Comparison of ENCODE assay signal across 18 mouse cellular contexts in the genomic region with DNA sequence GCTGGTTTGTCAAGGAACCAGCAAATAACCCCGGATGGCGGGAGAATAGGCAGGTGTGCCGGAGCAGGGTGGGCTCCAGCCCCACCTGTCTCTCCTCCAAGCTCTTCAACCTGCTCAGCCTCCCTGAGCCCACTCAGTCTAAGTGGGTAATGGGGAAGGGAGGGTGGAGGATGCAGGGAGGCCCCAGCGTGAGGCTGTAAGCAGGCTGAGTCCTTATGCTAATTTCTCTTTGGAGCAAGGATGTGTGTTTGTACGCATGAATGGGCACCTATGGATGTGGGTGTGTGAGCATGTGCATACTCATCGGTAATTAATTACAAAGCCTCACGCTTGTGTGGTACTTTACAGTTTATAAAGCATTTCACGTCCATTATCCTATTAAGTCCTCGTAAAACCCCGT.
DNase-seq lines count a peak whose midpoint lies in the region; ATAC-seq lines count a peak whose summit lies in the region.
"Had no signal": no experiment of that assay in that cellular context is flagged by ENCODE, and none has a peak within 500 bp of the region (broad histone marks: within the 10 kb centered on the region; RNA-seq: fewer than 3 reads in every experiment).

No protein-coding gene starts in this region.

- no peaks in the 10 kb centered on the region for H3K9me3 ChIP-seq in megakaryocyte, embryonic 14.5 days
- no peaks in the 10 kb centered on the region for H3K9me3 ChIP-seq in hindbrain, embryonic 12.5 days (replicated peaks)
- H3K9me3 ChIP-seq in midbrain, embryonic 13.5 days: no peaks in the 10 kb centered on the region
- no peaks in the 10 kb centered on the region for H3K9me3 ChIP-seq in intestine, embryonic 16.5 days (ENCODE audit: control insufficient read depth, low read length)
- no peaks in the 10 kb centered on the region for H3K9me3 ChIP-seq in kidney, embryonic 16.5 days (ENCODE audit: low read length)
- H3K9me3 ChIP-seq: heart, embryonic 12.5 days had no signal

- H3K9ac ChIP-seq in hindbrain, embryonic 12.5 days: no peak overlapping the region
- H3K9ac ChIP-seq in midbrain, embryonic 13.5 days (replicated peaks): no peak overlapping the region
- H3K9ac ChIP-seq in intestine, embryonic 16.5 days (ENCODE audit: low read depth, low read length): no peak overlapping the region
- H3K9ac ChIP-seq in kidney, embryonic 16.5 days (replicated peaks; ENCODE audit: low read length): no peak overlapping the region
- H3K9ac ChIP-seq: heart, embryonic 12.5 days had no signal

- no peak overlapping the region for H3K4me2 ChIP-seq in hindbrain, embryonic 12.5 days (replicated peaks)
- no peak overlapping the region for H3K4me2 ChIP-seq in midbrain, embryonic 13.5 days (replicated peaks)
- H3K4me2 ChIP-seq in intestine, embryonic 16.5 days (ENCODE audit: low read depth, low read length): no peak overlapping the region
- H3K4me2 ChIP-seq in kidney, embryonic 16.5 days (replicated peaks; ENCODE audit: low read depth, low read length): no peak overlapping the region
- H3K4me2 ChIP-seq: heart, embryonic 12.5 days had no signal

- ATAC-seq in megakaryocyte, adult 5-6 weeks (ENCODE audit: poor library complexity, severe bottlenecking): no peak
- ATAC-seq in hindbrain, embryonic 12.5 days (ENCODE audit: low FRiP score): peak; percentile 85
- ATAC-seq in midbrain, embryonic 13.5 days: peak; percentile 77; the same call in 1 of the 2 replicates
- ATAC-seq in intestine, embryonic 16.5 days: no peak
- ATAC-seq in kidney, embryonic 16.5 days (ENCODE audit: low FRiP score, low TSS enrichment): no peak

- peak overlapping the region; percentile 30; the same call in 1 of the 2 replicates for H3K27ac ChIP-seq in hindbrain, embryonic 12.5 days
- no peak overlapping the region for H3K27ac ChIP-seq in midbrain, embryonic 13.5 days
- no peak overlapping the region for H3K27ac ChIP-seq in intestine, embryonic 16.5 days (ENCODE audit: low read length)
- H3K27ac ChIP-seq in kidney, embryonic 16.5 days (ENCODE audit: low read length): no peak overlapping the region
- H3K27ac ChIP-seq: macrophage had no signal

- H3K36me3 ChIP-seq in megakaryocyte, embryonic 14.5 days (replicated peaks; ENCODE audit: low read length): no peaks in the 10 kb centered on the region
- no peaks in the 10 kb centered on the region for H3K36me3 ChIP-seq in hindbrain, embryonic 12.5 days
- H3K36me3 ChIP-seq in midbrain, embryonic 13.5 days: no peaks in the 10 kb centered on the region
- no peaks in the 10 kb centered on the region for H3K36me3 ChIP-seq in intestine, embryonic 16.5 days (ENCODE audit: control insufficient read depth, insufficient read depth, low read length)
- no peaks in the 10 kb centered on the region for H3K36me3 ChIP-seq in kidney, embryonic 16.5 days (ENCODE audit: insufficient read depth, low read length)
- H3K36me3 ChIP-seq: heart, embryonic 12.5 days had no signal

- peaks cover 19% of the 10 kb centered on the region for H3K4me1 ChIP-seq in megakaryocyte, embryonic 14.5 days
- peaks cover 37% of the 10 kb centered on the region for H3K4me1 ChIP-seq in hindbrain, embryonic 12.5 days
- peaks cover 34% of the 10 kb centered on the region for H3K4me1 ChIP-seq in midbrain, embryonic 13.5 days (replicated peaks)
- H3K4me1 ChIP-seq in intestine, embryonic 16.5 days (ENCODE audit: control insufficient read depth, insufficient read depth, low read length): no peaks in the 10 kb centered on the region
- peaks cover 8% of the 10 kb centered on the region for H3K4me1 ChIP-seq in kidney, embryonic 16.5 days (ENCODE audit: insufficient read depth, low read length)
- H3K4me1 ChIP-seq: heart, embryonic 12.5 days had no signal

- H3K4me3 ChIP-seq in megakaryocyte, embryonic 14.5 days (replicated peaks): peak overlapping the region; percentile 83
- H3K4me3 ChIP-seq in hindbrain, embryonic 12.5 days: no peak overlapping the region
- H3K4me3 ChIP-seq in midbrain, embryonic 13.5 days (replicated peaks): no peak overlapping the region
- H3K4me3 ChIP-seq in intestine, embryonic 16.5 days (ENCODE audit: low read length): no peak overlapping the region
- H3K4me3 ChIP-seq in kidney, embryonic 16.5 days (ENCODE audit: low read length): no peak overlapping the region
- H3K4me3 ChIP-seq: heart, embryonic 12.5 days had no signal

- H3K27me3 ChIP-seq in megakaryocyte, embryonic 14.5 days (replicated peaks): peaks cover 24% of the 10 kb centered on the region
- H3K27me3 ChIP-seq in hindbrain, embryonic 12.5 days: peaks cover 65% of the 10 kb centered on the region
- H3K27me3 ChIP-seq in midbrain, embryonic 13.5 days: peaks cover 58% of the 10 kb centered on the region
- no peaks in the 10 kb centered on the region for H3K27me3 ChIP-seq in intestine, embryonic 16.5 days (replicated peaks; ENCODE audit: control insufficient read depth, insufficient read depth, low read length)
- no peaks in the 10 kb centered on the region for H3K27me3 ChIP-seq in kidney, embryonic 16.5 days (ENCODE audit: insufficient read depth, low read length)

- 49% methylated on average over 10 of the region's 10 CpGs for WGBS in hindbrain, embryonic 12.5 days
- WGBS in midbrain, embryonic 13.5 days: 26% methylated on average over 10 of the region's 10 CpGs
- 78% methylated on average over 10 of the region's 10 CpGs for WGBS in intestine, embryonic 16.5 days
- WGBS in kidney, embryonic 16.5 days: 68% methylated on average over 10 of the region's 10 CpGs

- peak; percentile 86 for DNase-seq in retina, postnatal 1 day
- DNase-seq in cerebellum, postnatal 14 days: no peak
- DNase-seq: B cell, adult 2 months; cerebellum, adult 11 months; kidney, adult 2 months; kidney, postnatal 4 days; liver; lung, adult 18-20 months; right cerebral cortex, adult 18-20 months; spleen, adult 18-20 months had no signal

Comparison
In these comparisons a context has a peak if more than half of its experiments do, and no peak if none do; other contexts are left out.
1. ATAC-seq: peak in hindbrain, embryonic 12.5 days (single experiment) and midbrain, embryonic 13.5 days (single experiment); none in megakaryocyte, adult 5-6 weeks (single experiment), intestine, embryonic 16.5 days (single experiment) and kidney, embryonic 16.5 days (single experiment).